Mouse (Mus musculus): ENCODE measurements at regions not wholly inside any gene's neighbourhood (a gene's known extent, or its start where the extent isn't known, plus 50 kb on each side); places are given as distances from the start of the nearest gene placed in this dataset.

- DNase-seq: no peak
Observed at GRCm38 (mm10) chr1:67359824-67360223, 237.0 kb downstream of the Cps1 start.

- DNase-seq: no peak
Observed at GRCm38 (mm10) chr1:67366038-67366437, 243.2 kb downstream of the Cps1 start.

GRCm38 (mm10) chr1:67366485-67366884, 243.7 kb downstream of the Cps1 start:
- no peak for DNase-seq

GRCm38 (mm10) chr1:67382366-67382765, 259.5 kb downstream of the Cps1 start:
- DNase-seq: no peak

- DNase-seq: no peak
Observed at GRCm38 (mm10) chr1:67385377-67385776, 262.6 kb downstream of the Cps1 start.

- DNase-seq: no peak
Observed at GRCm38 (mm10) chr1:67386877-67387276, 264.1 kb downstream of the Cps1 start.

- DNase-seq: peak; percentile 20
Observed at GRCm38 (mm10) chr1:67397757-67398446, 275.1 kb downstream of the Cps1 start.

GRCm38 (mm10) chr1:67409531-67409930, 286.7 kb downstream of the Cps1 start:
- DNase-seq: no peak

- no peak for DNase-seq
Observed at GRCm38 (mm10) chr1:67417196-67417595, 294.4 kb downstream of the Cps1 start.

- DNase-seq: no peak
Observed at GRCm38 (mm10) chr1:67428398-67428797, 305.6 kb downstream of the Cps1 start.

- no peak for DNase-seq
Observed at GRCm38 (mm10) chr1:67450831-67451230, 328.0 kb downstream of the Cps1 start.

- DNase-seq: no peak
Observed at GRCm38 (mm10) chr1:67464203-67464602, 341.4 kb downstream of the Cps1 start.

GRCm38 (mm10) chr1:67465527-67465926, 342.7 kb downstream of the Cps1 start:
- DNase-seq: no peak

- DNase-seq: no peak
Observed at GRCm38 (mm10) chr1:67477006-67477405, 354.2 kb downstream of the Cps1 start.

- DNase-seq: peak; percentile 2
Observed at GRCm38 (mm10) chr1:67477966-67478365, 355.1 kb downstream of the Cps1 start.

GRCm38 (mm10) chr1:67481974-67482373, 359.1 kb downstream of the Cps1 start:
- no peak for DNase-seq

GRCm38 (mm10) chr1:67504140-67504539, 381.3 kb downstream of the Cps1 start:
- no peak for DNase-seq

GRCm38 (mm10) chr1:67505746-67506145, 382.9 kb downstream of the Cps1 start:
- no peak for DNase-seq

GRCm38 (mm10) chr1:67518295-67518694, 395.5 kb downstream of the Cps1 start:
- no peak for DNase-seq

- DNase-seq: no peak
Observed at GRCm38 (mm10) chr1:67558728-67559127, 435.9 kb downstream of the Cps1 start.

GRCm38 (mm10) chr1:67559179-67559578, 436.4 kb downstream of the Cps1 start:
- DNase-seq: no peak

- DNase-seq: no peak
Observed at GRCm38 (mm10) chr1:67571616-67572015, 448.8 kb downstream of the Cps1 start.

- DNase-seq: no peak
Observed at GRCm38 (mm10) chr1:67579732-67580131, 456.9 kb downstream of the Cps1 start.
